Mouse (Mus musculus) embryonic fibroblast, embryonic 13.5 days (primary cell): ENCODE data around the gene Ccdc88a.

Experiments used
- CTCF ChIP-seq: IDR thresholded peaks from 2 replicates; pipeline ENCODE4 v1.5.1; 2011; ENCODE audit warnings: mild to moderate bottlenecking, control low read depth, low read length, moderate library complexity, borderline replicate concordance; ENCODE audit not compliant: insufficient read depth
- POLR2A ChIP-seq: IDR thresholded peaks from 2 replicates; pipeline ENCODE4 v1.6.1; 2011; ENCODE audit warnings: low read depth, mild to moderate bottlenecking, control low read depth, low read length, moderate library complexity

DNA sequence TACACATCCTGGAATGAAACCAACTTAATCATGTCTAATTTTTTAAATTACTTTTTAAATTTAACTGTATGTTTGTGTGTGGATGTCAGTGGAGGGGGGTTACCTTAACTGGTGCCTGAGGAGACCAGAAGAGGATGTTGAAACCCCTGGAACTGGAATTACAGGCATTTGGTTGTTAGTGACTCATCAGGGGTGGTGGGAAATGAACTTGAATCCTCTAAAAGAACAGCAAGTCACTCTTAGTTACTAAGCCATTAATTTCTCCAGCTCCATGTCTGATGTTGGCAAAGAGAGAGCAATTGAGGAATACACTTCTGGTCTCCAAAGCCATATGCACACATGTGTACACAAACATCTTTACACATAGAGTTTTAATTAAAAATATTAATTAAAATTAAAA lies 101.2 kb downstream of the Ccdc88a start:
- no peak for TF ChIP-seq CTCF
- no peak for TF ChIP-seq POLR2A
